Mouse (Mus musculus): Measurements from ENCODE around the gene Axdnd1.

DNA sequence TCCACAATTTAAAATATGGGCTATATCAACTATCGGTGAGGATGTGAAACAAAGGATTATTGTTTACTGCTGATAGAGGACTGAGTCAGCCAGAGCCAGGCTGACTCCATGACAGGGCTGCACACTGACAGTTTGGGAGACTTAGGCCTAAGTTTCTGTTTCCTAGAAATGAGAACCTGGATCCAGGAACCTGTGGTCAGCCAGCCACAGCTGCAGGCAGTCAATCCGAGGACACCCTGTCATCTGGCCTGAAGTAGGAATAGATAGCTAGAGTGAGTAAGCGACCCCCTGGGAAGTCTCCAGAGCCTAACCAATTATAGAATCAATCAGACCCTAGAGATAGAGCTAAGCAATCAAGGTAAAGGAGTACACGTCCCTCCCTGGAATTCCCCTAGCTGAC lies 76.5 kb downstream of the Axdnd1 start:
- no peak for TF ChIP-seq CTCF (IDR thresholded peaks at IDR 0.05; ENCODE audit: extremely low read depth, insufficient read depth, insufficient read length, insufficient replicate concordance)
- no peak for TF ChIP-seq POLR2A (IDR thresholded peaks at IDR 0.05; ENCODE audit: low read depth, low read length)
